Comparison of ENCODE assay signal across 28 mouse cellular contexts in genomic region chr9:120056201-120056600, GRCm38 (mm10). TPM values are rescaled to one million over a fixed set of nuclear protein-coding genes. Genes with fewer than 3 reads are reported as not detected.
"Had no signal": no experiment of that assay in that cellular context is flagged by ENCODE, and none has a peak within 500 bp of the region (broad histone marks: within the 10 kb centered on the region; RNA-seq: fewer than 3 reads in every experiment).

No protein-coding gene starts in this region.

- H3K9me3 ChIP-seq: liver, embryonic 13.5 days; midbrain, embryonic 13.5 days; neural tube, embryonic 12.5 days; neural tube, embryonic 15.5 days had no signal

- H3K9ac ChIP-seq: liver, embryonic 13.5 days; midbrain, embryonic 13.5 days; neural tube, embryonic 12.5 days; neural tube, embryonic 15.5 days had no signal

- ATAC-seq: midbrain, embryonic 13.5 days had no signal

- H3K36me3 ChIP-seq: liver, embryonic 13.5 days; midbrain, embryonic 13.5 days; neural tube, embryonic 12.5 days; neural tube, embryonic 15.5 days had no signal

- H3K27ac ChIP-seq: left cerebral cortex, adult 2 months; liver, embryonic 13.5 days; midbrain, embryonic 13.5 days; neural tube, embryonic 12.5 days; neural tube, embryonic 15.5 days; stomach, postnatal 0 days had no signal

- H3K4me1 ChIP-seq: liver, embryonic 13.5 days; midbrain, embryonic 13.5 days; neural tube, embryonic 15.5 days had no signal

- H3K4me2 ChIP-seq: liver, embryonic 13.5 days; midbrain, embryonic 13.5 days; neural tube, embryonic 12.5 days; neural tube, embryonic 15.5 days had no signal

- DNase-seq: kidney, adult 8-10 months; kidney, postnatal 14 days; layer of hippocampus, postnatal 36 days; liver, embryonic 13.5 days; lung, adult 2 months; lung, postnatal 14 days; lung, postnatal 4 days; right cerebral cortex, adult 18-20 months; right cerebral cortex, postnatal 14 days; right cerebral cortex, postnatal 4 days; thymus, adult 2 months; thymus, postnatal 14 days; thymus, postnatal 4 days had no signal

- H3K4me3 ChIP-seq: left cerebral cortex, adult 2 months; liver, embryonic 13.5 days; midbrain, embryonic 13.5 days; neural tube, embryonic 12.5 days; neural tube, embryonic 15.5 days had no signal

- H3K27me3 ChIP-seq: liver, embryonic 13.5 days; midbrain, embryonic 13.5 days; neural tube, embryonic 12.5 days; neural tube, embryonic 15.5 days had no signal

RNA-seq across cellular contexts. Expression of gene Xirp1, which starts 32.8 kb away (rescaled TPM):
- total RNA-seq: megakaryocyte progenitor cell, adult 5-6 weeks had no signal
- polyA plus RNA-seq: limb, embryonic 11.5 days; midbrain, postnatal 0 days had no signal

RNA-seq across cellular contexts. Expression of gene Ccr8, which starts 35.7 kb away (rescaled TPM):
- total RNA-seq: layer of hippocampus, adult 8-10 months; layer of hippocampus, postnatal 10 days; layer of hippocampus, postnatal 36 days; left cerebral cortex, adult 2 months; left cerebral cortex, postnatal 10 days; left cerebral cortex, postnatal 36 days; liver, adult 2 months; megakaryocyte progenitor cell, adult 5-6 weeks; midbrain, postnatal 0 days had no signal
- polyA plus RNA-seq: kidney, embryonic 16.5 days; limb, embryonic 11.5 days; liver, embryonic 13.5 days; liver, embryonic 16.5 days; midbrain, embryonic 13.5 days; midbrain, postnatal 0 days; neural tube, embryonic 12.5 days; neural tube, embryonic 15.5 days had no signal
